Mouse (Mus musculus) urinary bladder, postnatal 14 days (tissue): Measurements from ENCODE around the gene Rbfox2.
A peak's percentile ranks its signal among the peaks of the same experiment; 100 is the strongest.

Experiments
- DNase-seq: peaks from one replicate; pipeline ENCODE4 v3.0.0; 2021; ENCODE audit warnings: low spot score

Gene Rbfox2

DNA sequence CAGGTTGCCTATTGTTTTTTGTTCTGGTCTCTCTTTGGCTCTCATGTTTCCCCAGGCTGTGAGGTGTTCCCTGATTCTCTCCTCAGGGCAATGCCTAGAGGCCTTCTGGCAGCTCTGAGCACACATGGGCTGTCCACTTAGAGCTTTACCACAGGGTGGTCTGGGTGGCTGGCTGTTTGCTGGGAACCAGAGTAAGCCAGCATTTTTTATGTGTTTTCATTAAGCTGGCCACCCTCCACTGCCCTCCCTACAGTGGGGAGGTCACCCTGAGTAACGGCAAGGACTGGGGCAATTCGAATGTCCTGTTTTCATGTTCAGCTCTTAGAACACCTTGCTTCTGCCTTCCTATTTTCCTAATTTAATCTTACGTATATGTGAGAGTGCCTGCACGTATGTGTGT, 24.6 kb upstream of the Rbfox2 start:
- DNase-seq, result no peak

- no peak for DNase-seq
These were observed 22.9 kb upstream of the Rbfox2 start for GRCm38 (mm10) chr15:77329681-77330180.

DNA sequence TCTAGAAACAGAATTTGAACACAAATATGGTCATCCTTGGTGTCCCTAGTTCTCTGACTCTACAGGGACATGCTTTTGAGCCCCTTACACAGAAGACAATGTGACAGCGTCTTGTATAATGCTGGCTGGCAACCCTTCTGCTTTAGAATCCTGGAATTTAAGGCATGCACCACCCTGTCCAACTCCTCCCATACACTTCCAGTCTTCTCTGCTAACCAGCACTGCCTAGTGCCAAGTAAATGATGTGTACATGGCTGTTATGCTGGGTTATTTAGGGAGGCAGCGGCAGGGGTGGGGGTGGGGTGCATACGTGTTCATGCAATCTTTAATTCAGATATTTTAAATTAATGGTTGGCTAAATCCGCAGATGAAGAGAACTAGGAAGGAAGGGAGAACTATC, 19.6 kb upstream of the Rbfox2 start:
- no peak for DNase-seq

GRCm38 (mm10) chr15:77324426-77324825, 17.6 kb upstream of the Rbfox2 start:
- no peak for DNase-seq

- no peak for DNase-seq
These were observed 16.4 kb upstream of the Rbfox2 start for GRCm38 (mm10) chr15:77323226-77323625.

DNA sequence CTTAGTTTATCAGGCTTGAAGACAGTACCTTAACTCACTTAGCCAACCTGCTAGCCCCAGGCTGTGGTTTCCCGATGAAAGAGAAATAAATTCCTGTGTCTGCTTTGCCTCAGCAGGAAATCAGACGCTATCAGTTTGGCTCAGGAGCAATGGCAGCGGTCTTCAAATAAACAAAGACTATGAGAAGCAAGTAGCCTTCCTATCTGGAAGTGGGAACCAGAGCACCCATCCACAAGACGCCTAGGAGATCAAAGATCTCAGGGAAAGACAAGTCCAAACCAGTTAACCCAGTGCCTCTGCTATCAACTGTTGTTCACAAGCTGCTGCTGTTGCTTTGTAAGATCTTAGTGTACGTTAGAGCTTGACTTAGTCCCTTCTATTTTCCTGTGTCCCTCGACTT, 6.9 kb upstream of the Rbfox2 start:
- no peak for DNase-seq

GRCm38 (mm10) chr15:77312796-77313195, 6.0 kb upstream of the Rbfox2 start:
- DNase-seq, result no peak

DNA sequence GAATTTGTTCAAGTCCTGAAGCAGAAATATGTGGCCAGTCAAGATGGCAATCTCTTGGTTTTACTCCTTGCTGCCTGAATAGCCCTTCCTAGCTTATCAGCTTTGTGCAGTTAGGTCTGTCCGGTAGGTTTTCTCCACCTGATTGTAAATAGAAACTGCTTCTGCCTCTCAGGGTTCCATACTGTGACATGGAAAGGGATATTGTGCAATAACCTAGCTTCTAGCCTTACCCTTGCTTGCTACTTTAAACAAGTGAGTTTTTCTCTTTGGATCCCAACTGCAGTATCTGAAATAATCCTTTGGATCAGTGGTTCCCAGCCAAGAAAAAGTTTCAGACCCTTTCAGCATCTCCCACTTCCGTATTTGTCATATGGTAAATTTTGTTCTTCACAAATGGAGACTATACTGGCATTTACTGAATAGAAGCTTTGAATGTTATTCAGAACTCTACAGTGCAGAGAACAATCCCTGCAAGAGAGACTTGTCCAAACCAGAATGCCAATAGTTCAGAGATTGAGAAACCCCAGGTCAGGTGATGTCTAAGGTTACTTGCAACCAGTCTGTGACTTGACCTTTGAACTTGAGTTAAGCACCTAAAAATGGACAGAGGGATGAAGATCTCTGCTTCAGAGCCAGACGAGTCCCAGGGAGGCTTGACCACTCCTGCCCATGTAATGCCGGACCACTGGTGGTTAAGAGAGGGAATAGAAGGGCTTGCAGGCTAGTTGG, 1.1 kb upstream of the Rbfox2 start:
- DNase-seq, result no peak

DNA sequence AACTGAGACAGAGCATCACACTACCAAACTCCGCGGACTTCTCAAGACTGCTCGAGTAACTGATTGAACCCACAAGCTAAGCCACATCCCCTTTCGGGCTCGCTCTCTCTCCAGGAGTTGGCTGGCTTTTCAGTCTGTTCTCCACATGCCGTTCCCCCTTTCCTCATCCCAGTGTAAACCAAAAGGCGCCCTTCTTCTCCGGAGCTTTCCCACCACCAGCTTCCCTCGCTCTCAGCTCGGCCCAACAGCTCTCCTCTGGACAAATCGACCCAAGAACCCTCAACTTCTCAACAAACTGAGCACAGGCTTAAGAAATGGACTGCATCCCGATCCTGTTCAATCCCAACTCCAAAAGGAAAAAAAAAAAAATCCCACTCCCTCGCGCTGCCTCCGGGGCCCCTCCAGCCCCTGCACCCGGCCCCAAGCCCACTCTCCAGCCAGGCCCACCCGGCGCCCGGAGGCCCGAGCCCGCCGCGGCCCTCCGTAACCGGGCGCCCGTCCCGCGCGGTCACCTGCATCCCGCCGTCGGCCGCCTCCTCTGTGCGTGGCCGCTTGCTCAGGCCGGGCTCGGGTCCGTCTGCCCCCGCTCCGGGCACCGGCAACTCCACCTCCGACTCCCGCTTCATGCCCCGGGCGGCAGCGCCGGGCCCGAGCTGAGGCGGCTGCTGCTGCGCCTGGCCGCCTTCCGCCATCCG, 805 bp downstream of the Rbfox2 start:
- DNase-seq, result peak; percentile 26

DNA sequence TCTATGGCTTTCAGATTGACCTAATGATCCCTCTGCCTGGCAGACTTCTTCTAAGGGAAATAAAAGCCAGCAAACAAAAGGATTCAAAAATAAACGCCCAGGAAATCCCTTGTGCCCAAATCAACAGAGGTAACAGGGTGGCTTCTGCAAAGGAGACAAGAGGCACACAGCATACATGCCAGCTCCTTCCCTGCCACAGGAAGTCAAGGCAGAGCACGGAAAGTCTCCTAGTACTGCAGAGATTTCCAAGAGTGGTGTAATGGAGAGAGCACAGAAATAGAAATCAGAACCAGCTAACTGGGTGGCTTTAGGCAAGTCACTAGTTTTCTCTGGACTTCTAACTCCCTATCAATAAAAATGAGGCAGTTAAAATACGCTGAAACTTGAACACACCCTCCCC, 1.8 kb downstream of the Rbfox2 start:
- DNase-seq, result no peak

GRCm38 (mm10) chr15:77301122-77301521, 5.7 kb downstream of the Rbfox2 start:
- no peak for DNase-seq

DNA sequence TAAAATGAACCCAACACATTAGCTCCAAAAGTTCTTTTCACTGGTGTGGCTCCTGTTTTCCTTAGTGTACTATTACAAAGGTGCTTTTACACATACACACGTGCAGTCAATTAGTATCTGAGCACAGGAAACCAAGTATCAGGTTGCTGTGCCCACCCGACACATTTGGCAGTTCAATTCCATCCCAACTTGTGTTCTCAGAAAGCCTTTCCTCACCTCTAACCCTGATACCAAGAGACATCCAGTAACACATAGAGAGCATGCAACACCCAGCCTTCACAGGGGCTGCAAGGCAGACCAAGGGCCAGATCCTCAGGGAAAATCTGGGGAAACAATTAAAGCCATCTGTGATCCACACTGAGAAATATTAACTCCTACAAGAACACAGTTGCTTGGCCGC, 8.2 kb downstream of the Rbfox2 start:
- DNase-seq, result no peak

- DNase-seq, result no peak
These were observed 10.2 kb downstream of the Rbfox2 start for GRCm38 (mm10) chr15:77296635-77297034.

GRCm38 (mm10) chr15:77293493-77293892, 13.3 kb downstream of the Rbfox2 start:
- no peak for DNase-seq

- no peak for DNase-seq
These were observed 14.4 kb downstream of the Rbfox2 start for GRCm38 (mm10) chr15:77292381-77292780.

DNA sequence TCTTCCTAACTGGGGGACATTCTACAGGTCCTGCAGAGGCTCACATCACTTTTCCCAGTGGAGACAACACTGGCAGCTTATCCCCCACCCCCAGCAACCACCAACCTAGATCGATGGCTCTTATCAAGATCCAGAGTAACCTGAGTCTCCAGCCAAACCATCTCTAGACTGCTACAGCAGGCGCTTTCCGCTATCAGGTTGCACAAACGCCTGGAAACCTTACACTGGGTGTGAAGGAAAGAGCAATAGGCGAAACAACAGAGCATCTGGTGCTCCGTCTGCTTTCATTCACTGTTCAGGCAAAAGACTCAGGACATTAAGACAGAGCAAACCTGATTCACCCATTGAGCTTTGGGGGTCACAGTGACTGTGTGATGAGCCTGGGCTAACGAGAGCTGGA, 15.3 kb downstream of the Rbfox2 start:
- DNase-seq, result no peak

DNA sequence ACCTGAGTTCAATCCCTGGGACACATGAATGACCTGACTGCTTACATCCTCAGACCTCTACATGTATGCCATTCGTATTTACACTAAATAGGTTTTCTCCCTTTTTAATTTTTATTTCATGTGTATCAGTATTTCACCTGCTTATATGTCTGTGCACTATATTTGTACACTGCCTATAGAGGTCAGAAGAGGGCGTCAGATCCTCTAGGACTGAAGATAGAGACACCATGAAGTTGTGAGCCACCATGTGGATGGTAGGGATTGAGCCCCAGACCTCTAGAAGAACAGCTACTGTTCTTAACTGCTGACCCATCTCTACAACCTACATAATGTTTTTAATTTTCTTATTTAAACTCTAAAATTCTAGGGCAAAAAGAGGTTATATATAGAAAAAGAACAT, 16.5 kb downstream of the Rbfox2 start:
- no peak for DNase-seq

DNA sequence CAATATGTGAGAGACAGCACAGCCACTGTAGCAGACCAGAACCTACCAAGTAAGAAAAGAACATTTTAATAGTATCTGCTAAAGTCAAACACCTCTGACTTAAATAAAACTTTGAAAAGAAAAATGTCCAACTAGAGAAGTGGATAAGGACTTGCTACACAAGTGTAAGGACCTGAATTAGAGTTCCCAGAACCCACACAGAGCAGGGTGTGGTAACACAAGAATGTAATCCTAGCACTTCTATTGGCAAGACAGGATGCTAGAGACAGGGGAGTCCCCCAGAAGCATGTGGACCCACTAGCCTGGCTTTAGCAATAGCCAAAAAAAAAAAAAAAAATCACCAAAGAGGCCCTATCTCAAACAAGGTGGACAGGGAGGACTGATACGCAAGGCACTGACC, 26.7 kb downstream of the Rbfox2 start:
- DNase-seq, result no peak

- DNase-seq, result no peak
These were observed 28.0 kb downstream of the Rbfox2 start for GRCm38 (mm10) chr15:77278825-77279224.

DNA sequence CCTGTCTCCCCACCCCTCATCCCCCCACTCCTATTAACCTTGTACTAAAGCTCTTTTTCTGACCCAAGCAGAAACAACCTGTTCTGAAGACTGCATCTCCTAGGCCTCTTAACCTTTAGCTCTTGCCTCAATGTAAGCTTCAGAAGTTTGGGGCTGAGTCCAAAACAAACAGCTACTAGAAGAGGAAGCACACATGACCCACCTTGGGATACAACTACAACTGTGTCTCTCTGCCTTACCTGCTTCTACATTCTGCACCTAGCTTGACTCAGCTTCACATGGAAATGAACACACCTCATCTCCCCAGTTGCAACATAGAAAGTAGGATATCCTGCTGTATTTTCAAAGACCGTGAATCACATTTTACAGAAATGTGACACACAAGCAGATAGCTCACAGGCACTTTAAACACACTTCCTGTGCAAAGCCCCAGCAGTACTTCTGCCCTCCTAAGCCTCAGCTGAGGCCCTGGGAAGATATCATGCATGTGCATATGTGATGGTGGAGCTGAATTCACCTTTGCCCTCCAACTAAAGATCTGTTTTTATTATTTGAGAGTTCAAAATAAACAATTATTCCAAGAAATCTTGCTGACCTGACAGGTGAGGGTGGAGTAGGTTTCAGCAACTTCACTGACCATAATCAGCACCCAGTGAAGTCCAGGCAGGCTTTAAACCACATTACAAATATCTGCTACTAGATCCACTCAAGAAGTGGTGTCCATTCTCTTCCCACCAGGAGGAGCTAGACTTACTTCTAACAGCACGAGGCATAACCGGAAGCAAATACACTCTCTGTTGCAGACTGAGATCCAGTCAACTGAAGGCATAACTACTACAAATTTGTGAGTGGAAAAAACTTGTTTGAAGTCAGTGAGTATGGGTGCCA, 29.7 kb downstream of the Rbfox2 start:
- DNase-seq, result no peak

GRCm38 (mm10) chr15:77276300-77276699, 30.5 kb downstream of the Rbfox2 start:
- no peak for DNase-seq

DNA sequence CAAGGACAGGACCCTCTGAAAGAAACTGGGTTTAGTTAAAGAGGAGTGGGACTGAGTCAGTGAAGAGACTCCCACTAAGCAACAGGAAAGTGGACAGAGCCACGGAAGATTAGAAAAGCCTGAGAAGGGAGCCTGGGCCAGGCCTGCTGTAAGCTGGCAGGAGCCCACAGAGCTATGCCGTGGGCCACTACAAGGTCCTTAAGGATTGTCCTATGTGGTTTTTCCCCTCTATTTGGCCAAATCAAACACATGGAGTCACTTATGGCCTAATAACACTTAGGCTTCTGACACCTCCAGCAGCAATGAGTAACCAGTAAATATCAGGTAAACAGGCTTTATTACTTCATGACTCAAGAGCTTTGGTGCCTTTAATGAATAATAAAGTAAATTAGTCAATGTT, 31.2 kb downstream of the Rbfox2 start:
- no peak for DNase-seq

DNA sequence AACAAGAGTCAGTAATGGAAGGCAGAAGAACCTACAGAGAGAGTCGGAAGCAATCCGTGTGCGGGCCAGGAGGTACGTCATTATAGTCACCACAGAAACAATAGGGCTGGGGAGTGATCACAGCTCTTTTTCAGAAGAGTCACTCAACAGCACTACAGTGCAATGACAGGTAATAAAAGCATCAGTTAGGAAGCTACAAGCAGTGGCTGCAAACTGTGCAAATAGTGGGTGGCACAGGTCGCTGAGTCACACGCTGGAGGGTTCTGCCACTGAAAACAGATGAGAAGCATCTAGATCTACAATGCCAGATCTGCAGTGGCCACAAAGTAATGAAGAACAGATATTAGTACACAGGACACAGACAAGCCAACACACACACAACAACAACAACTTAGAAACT, 32.9 kb downstream of the Rbfox2 start:
- DNase-seq, result peak; percentile 13
